Mouse (Mus musculus): ENCODE measurements at regions not wholly inside any gene's neighbourhood (a gene's known extent, or its start where the extent isn't known, plus 50 kb on each side); places are given as distances from the start of the nearest gene placed in this dataset.

GRCm38 (mm10) chr16:79718230-79718629 is 627.3 kb upstream of the Tmprss15 start:
- DNase-seq, result no peak

- DNase-seq, result no peak
Observed at GRCm38 (mm10) chr16:79692444-79692843, 601.5 kb upstream of the Tmprss15 start.

GRCm38 (mm10) chr16:79651162-79651741 is 560.4 kb upstream of the Tmprss15 start:
- no peak for DNase-seq

- DNase-seq, result no peak
Observed at GRCm38 (mm10) chr16:79640898-79641297, 550.0 kb upstream of the Tmprss15 start.

GRCm38 (mm10) chr16:79627139-79627538 is 536.2 kb upstream of the Tmprss15 start:
- DNase-seq, result no peak

- no peak for DNase-seq
Observed at GRCm38 (mm10) chr16:79611002-79611401, 520.1 kb upstream of the Tmprss15 start.

- no peak for DNase-seq
Observed at GRCm38 (mm10) chr16:79590891-79591290, 500.0 kb upstream of the Tmprss15 start.

- DNase-seq, result no peak
Observed at GRCm38 (mm10) chr16:79585745-79586144, 494.8 kb upstream of the Tmprss15 start.

- DNase-seq, result no peak
Observed at GRCm38 (mm10) chr16:79570867-79571266, 480.0 kb upstream of the Tmprss15 start.

- DNase-seq, result no peak
Observed at GRCm38 (mm10) chr16:79534370-79534769, 443.5 kb upstream of the Tmprss15 start.

GRCm38 (mm10) chr16:79492493-79492892 is 401.6 kb upstream of the Tmprss15 start:
- DNase-seq, result no peak

- no peak for DNase-seq
Observed at GRCm38 (mm10) chr16:79450871-79451270, 360.0 kb upstream of the Tmprss15 start.

GRCm38 (mm10) chr16:79449732-79450131 is 358.8 kb upstream of the Tmprss15 start:
- DNase-seq, result no peak

GRCm38 (mm10) chr16:79407385-79407784 is 316.5 kb upstream of the Tmprss15 start:
- DNase-seq, result no peak

GRCm38 (mm10) chr16:79406216-79406615 is 315.3 kb upstream of the Tmprss15 start:
- DNase-seq, result no peak

GRCm38 (mm10) chr16:79404064-79404463 is 313.2 kb upstream of the Tmprss15 start:
- DNase-seq, result no peak

GRCm38 (mm10) chr16:79400100-79400499 is 309.2 kb upstream of the Tmprss15 start:
- DNase-seq, result no peak

- DNase-seq, result no peak
Observed at GRCm38 (mm10) chr16:79398476-79398875, 307.6 kb upstream of the Tmprss15 start.

- DNase-seq, result no peak
Observed at GRCm38 (mm10) chr16:79394425-79394824, 303.5 kb upstream of the Tmprss15 start.

GRCm38 (mm10) chr16:79386421-79386820 is 295.5 kb upstream of the Tmprss15 start:
- no peak for DNase-seq

GRCm38 (mm10) chr16:79350127-79350526 is 259.2 kb upstream of the Tmprss15 start:
- DNase-seq, result no peak

GRCm38 (mm10) chr16:79342453-79342852 is 251.6 kb upstream of the Tmprss15 start:
- DNase-seq, result no peak

GRCm38 (mm10) chr16:79336416-79336815 is 245.5 kb upstream of the Tmprss15 start:
- DNase-seq, result no peak

- no peak for DNase-seq
Observed at GRCm38 (mm10) chr16:79336016-79336415, 245.1 kb upstream of the Tmprss15 start.

GRCm38 (mm10) chr16:79313301-79313700 is 222.4 kb upstream of the Tmprss15 start:
- DNase-seq, result no peak

Measured in gastrocnemius, postnatal 10 days (tissue).